Comparison of ENCODE assay signal across 8 mouse cellular contexts in genomic region chr2:165867549-165867948, GRCm38 (mm10). TPM values are rescaled to one million over a fixed set of nuclear protein-coding genes. Genes with fewer than 3 reads are reported as not detected.
A peak's percentile ranks its signal among the peaks of the same experiment; 100 is the strongest.
DNase-seq lines count a peak whose midpoint lies in the region; ATAC-seq and TF ChIP-seq lines count a peak whose summit lies in the region.

No protein-coding gene starts in this region.

- peak overlapping the region; percentile 44; the same call in 1 of the 2 replicates for H3K9ac ChIP-seq in heart, embryonic 12.5 days
- peak overlapping the region; percentile 2; the same call in 1 of the 2 replicates for H3K9ac ChIP-seq in heart, embryonic 16.5 days (ENCODE audit: low read length)
- H3K9ac ChIP-seq in midbrain, embryonic 11.5 days (ENCODE audit: low read length): peak overlapping the region; percentile 11; the same call in 1 of the 2 replicates

- ATAC-seq in heart, embryonic 12.5 days (ENCODE audit: insufficient number of reproducible peaks, low FRiP score): no peak
- no peak for ATAC-seq in heart, embryonic 16.5 days (replicated peaks; ENCODE audit: extremely low read depth, insufficient read depth, low FRiP score)
- ATAC-seq in midbrain, embryonic 11.5 days (ENCODE audit: low FRiP score): no peak

- no peak for TF ChIP-seq POLR2A in cortical plate, adult 2 months (IDR thresholded peaks at IDR 0.05; ENCODE audit: extremely low read depth, insufficient read depth, low read length)

- DNase-seq in heart, adult 18-20 months: no peak
- no peak for DNase-seq in midbrain, embryonic 11.5 days (ENCODE audit: low spot score, missing footprints)
- DNase-seq in thymus, postnatal 4 days: no peak
- DNase-seq in left cerebral cortex, adult 8-10 months (ENCODE audit: low spot score in 2 of 2): no peak
- DNase-seq in right cerebral cortex, postnatal 25 days: no peak

- peak overlapping the region; percentile 80 for H3K27ac ChIP-seq in heart, embryonic 12.5 days (ENCODE audit: poor library complexity, severe bottlenecking)
- H3K27ac ChIP-seq in cortical plate, adult 2 months (ENCODE audit: insufficient read depth, low read length): peak overlapping the region; percentile 24; the same call in 1 of the 2 replicates
- peak overlapping the region; percentile 37 for H3K27ac ChIP-seq in heart, embryonic 16.5 days (ENCODE audit: low read length)
- H3K27ac ChIP-seq in midbrain, embryonic 11.5 days (ENCODE audit: low read depth, low read length): peak overlapping the region; percentile 71

- H3K9me3 ChIP-seq in heart, embryonic 12.5 days (replicated peaks): no peaks in the 10 kb centered on the region
- H3K9me3 ChIP-seq in heart, embryonic 16.5 days (replicated peaks; ENCODE audit: control insufficient read depth, low read length): no peaks in the 10 kb centered on the region
- H3K9me3 ChIP-seq in midbrain, embryonic 11.5 days (ENCODE audit: control insufficient read depth, low read length): no peaks in the 10 kb centered on the region

- WGBS in heart, embryonic 12.5 days: 78% methylated on average over 9 of the region's 9 CpGs
- WGBS in heart, embryonic 16.5 days: 80% methylated on average over 9 of the region's 9 CpGs
- WGBS in midbrain, embryonic 11.5 days: 84% methylated on average over 9 of the region's 9 CpGs

- peaks cover 65% of the 10 kb centered on the region for H3K4me1 ChIP-seq in heart, embryonic 12.5 days (replicated peaks)
- H3K4me1 ChIP-seq in cortical plate, adult 2 months (ENCODE audit: control insufficient read depth, insufficient read depth, low read length): peaks cover 19% of the 10 kb centered on the region
- H3K4me1 ChIP-seq in heart, embryonic 16.5 days (ENCODE audit: control insufficient read depth, insufficient read depth, low read length): peaks cover 42% of the 10 kb centered on the region
- H3K4me1 ChIP-seq in midbrain, embryonic 11.5 days (ENCODE audit: control insufficient read depth, insufficient read depth, low read length): peaks cover 29% of the 10 kb centered on the region

- no peak overlapping the region for H3K4me3 ChIP-seq in heart, embryonic 12.5 days
- H3K4me3 ChIP-seq in cortical plate, adult 2 months (ENCODE audit: insufficient read depth, low read length): no peak overlapping the region
- H3K4me3 ChIP-seq in heart, embryonic 16.5 days (ENCODE audit: low read length): no peak overlapping the region
- no peak overlapping the region for H3K4me3 ChIP-seq in midbrain, embryonic 11.5 days (ENCODE audit: low read depth, low read length)

- no peak for TF ChIP-seq CTCF in cortical plate, adult 2 months (IDR thresholded peaks at IDR 0.05; ENCODE audit: extremely low read depth, insufficient read depth, low read length)

- H3K27me3 ChIP-seq in heart, embryonic 12.5 days (replicated peaks): no peaks in the 10 kb centered on the region
- no peaks in the 10 kb centered on the region for H3K27me3 ChIP-seq in heart, embryonic 16.5 days (ENCODE audit: control insufficient read depth, insufficient read depth, low read length)
- no peaks in the 10 kb centered on the region for H3K27me3 ChIP-seq in midbrain, embryonic 11.5 days (ENCODE audit: control insufficient read depth, insufficient read depth, low read length)

- H3K36me3 ChIP-seq in heart, embryonic 12.5 days: peaks cover 19% of the 10 kb centered on the region
- H3K36me3 ChIP-seq in heart, embryonic 16.5 days (ENCODE audit: control insufficient read depth, insufficient read depth): peaks cover 3% of the 10 kb centered on the region; the same call in 1 of the 2 replicates
- H3K36me3 ChIP-seq in midbrain, embryonic 11.5 days (ENCODE audit: control insufficient read depth, insufficient read depth, low read length): no peaks in the 10 kb centered on the region

- 0 out of 2 replicates have a peak overlapping the region, but pooled peaks have one; percentile 12 for H3K4me2 ChIP-seq in heart, embryonic 12.5 days
- H3K4me2 ChIP-seq in heart, embryonic 16.5 days (ENCODE audit: low read depth, low read length): no peak overlapping the region
- H3K4me2 ChIP-seq in midbrain, embryonic 11.5 days: no peak overlapping the region

RNA-seq across cellular contexts. Expression of gene Zmynd8, which starts 31.3 kb away (rescaled TPM):
- polyA plus RNA-seq in heart, embryonic 12.5 days (2016; fragmentation: Nextera tagmentation; extraction: Ambion mirVana): 44.7 and 48.0 TPM in 2 replicates
- total RNA-seq in heart, adult 18-20 months (2021): 10 to 100 TPM; 41.2 to 44.8 TPM
- polyA plus RNA-seq in cortical plate, adult 2 months (2012; rRNA removed): 90.5 and 106 TPM in 2 replicates
- 36.0 and 40.2 TPM in 2 replicates for polyA plus RNA-seq in heart, embryonic 16.5 days (2015; fragmentation: Nextera tagmentation; extraction: Ambion mirVana)
- polyA plus RNA-seq in midbrain, embryonic 11.5 days (2014; fragmentation: Nextera tagmentation; extraction: Ambion mirVana): 43.1 and 45.6 TPM in 2 replicates
- total RNA-seq in left cerebral cortex, adult 8-10 months (2022): 100 to 1,000 TPM; 105 to 132 (median 130) TPM

Comparison
In these comparisons a context has a peak if more than half of its experiments do, and no peak if none do; other contexts are left out.
1. H3K27ac ChIP-seq: peak in every context shown above with its lines; median percentile 80 in heart, embryonic 12.5 days; 71 in midbrain, embryonic 11.5 days; 37 in heart, embryonic 16.5 days; 24 in cortical plate, adult 2 months.